Mouse (Mus musculus): ENCODE data around the gene Tgfb3. TPM values are rescaled to one million over a fixed set of nuclear protein-coding genes. Genes with fewer than 3 reads are reported as not detected.

Tgfb3 gene
- 12.1 and 13.3 TPM in 2 replicates for polyA plus RNA-seq (2016; fragmentation: Nextera tagmentation; extraction: Ambion mirVana)

DNA sequence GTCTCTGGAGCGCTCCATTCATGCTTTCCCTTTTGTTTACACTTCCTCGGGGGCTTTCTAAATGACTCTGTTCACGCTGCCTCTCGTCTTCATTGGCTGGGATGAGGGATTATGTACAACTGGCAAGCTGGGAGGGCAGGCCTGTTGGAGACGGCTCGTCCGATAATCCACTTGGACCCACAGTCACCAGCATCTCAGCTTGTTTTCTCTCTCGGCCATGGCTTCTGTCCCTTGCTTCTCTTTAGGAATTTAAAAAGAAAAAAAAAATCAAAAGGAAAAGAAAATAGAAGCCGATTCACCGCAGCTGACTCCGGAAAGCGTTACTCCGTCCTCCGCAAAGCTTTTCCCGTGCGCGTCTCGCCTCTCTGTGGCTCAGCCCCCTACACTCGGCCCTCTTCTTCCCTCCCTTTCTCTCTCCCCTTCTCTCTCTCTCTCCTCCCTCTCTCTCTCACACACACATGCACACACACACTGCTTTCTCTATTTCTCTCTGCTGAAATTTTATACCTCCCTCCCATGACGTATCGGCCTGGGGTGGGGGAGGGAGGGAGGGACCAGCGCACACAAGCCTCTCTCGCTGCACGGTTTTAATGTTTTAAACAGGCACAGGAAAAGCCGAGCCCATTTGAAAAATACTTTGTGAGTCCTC lies at the start of gene Tgfb3:
Gene Tgfb3, minus strand, starts transcription at position 489 of the 649 bp plus-strand sequence.
- Histone ChIP-seq H3K27me3 (replicated peaks) (no peaks in the 10 kb centered on the region), H3K4me1 (peaks cover 37% of the 10 kb centered on the region), H3K9ac (peak within 1 kb of the TSS; percentile 67), H3K27ac (no peak within 1 kb of the TSS; the same call in 1 of the 2 replicates), H3K4me3 (peak within 1 kb of the TSS; percentile 52), H3K36me3 (no peaks in the 10 kb centered on the region), H3K9me3 (no peaks in the 10 kb centered on the region), H3K4me2 (replicated peaks) (peak within 1 kb of the TSS; percentile 76)
- under 1% methylated on average over 25 of the region's 25 CpGs for WGBS
- ATAC-seq (ENCODE audit: low FRiP score, low read depth): peak; percentile 45

DNA sequence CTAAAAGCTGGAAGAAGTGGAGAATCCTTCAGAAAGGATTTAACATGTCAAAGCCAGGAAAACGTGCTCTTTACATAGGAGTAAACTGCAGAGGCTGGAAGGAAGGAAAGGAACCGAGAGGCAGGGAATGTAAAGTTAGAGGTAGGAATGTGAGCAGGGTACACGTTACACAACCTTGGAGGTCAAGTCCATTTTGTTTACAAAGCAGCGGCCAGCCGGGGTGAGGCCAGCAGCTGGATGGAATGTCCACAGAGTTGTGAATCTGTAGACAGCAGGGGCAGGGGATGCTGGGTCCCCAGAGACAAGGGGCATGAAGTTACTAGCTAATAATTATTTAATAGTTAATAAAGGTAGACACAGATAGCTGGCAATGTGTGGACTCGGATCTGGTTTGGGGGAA lies 49.3 kb upstream of the Tgfb3 start:
- Histone ChIP-seq H3K4me1 (no peaks in the 10 kb centered on the region), H3K27ac (no peak overlapping the region), H3K9ac (no peak overlapping the region), H3K9me3 (no peaks in the 10 kb centered on the region), H3K36me3 (no peaks in the 10 kb centered on the region), H3K27me3 (replicated peaks) (no peaks in the 10 kb centered on the region), H3K4me2 (replicated peaks) (no peak overlapping the region), H3K4me3 (no peak overlapping the region)
- 86% methylated on average over 6 of the region's 6 CpGs for WGBS
- ATAC-seq (ENCODE audit: low FRiP score, low read depth): no peak

DNA sequence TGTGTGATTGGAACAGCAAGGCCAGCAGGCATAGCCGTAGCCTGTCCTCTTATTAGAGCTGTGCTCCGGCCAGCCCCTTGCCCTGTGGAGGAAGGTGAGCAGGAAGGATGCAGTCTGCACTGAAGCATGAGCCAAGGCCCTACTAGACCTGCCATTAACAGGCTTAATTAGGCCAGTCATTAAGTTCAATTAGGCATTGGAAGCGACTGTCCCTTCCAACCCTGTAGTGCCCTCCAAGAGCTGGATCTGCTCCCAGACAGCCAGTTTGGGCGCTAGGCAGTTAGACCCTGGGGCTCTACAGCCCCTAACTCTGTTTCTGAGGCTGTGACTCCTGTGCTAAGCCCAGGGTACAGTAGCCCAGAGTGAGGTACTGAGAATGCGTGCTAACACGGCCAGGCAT lies 45.2 kb upstream of the Tgfb3 start:
- H3K36me3 ChIP-seq: no peaks in the 10 kb centered on the region
- H3K4me2 ChIP-seq (replicated peaks): no peak overlapping the region
- no peaks in the 10 kb centered on the region for H3K27me3 ChIP-seq (replicated peaks)
- no peak overlapping the region for H3K27ac ChIP-seq
- no peaks in the 10 kb centered on the region for H3K9me3 ChIP-seq
- no peak for ATAC-seq (ENCODE audit: low FRiP score, low read depth)
- H3K4me1 ChIP-seq: no peaks in the 10 kb centered on the region
- 80% methylated on average over 6 of the region's 6 CpGs for WGBS
- H3K4me3 ChIP-seq: no peak overlapping the region
- H3K9ac ChIP-seq: no peak overlapping the region

DNA sequence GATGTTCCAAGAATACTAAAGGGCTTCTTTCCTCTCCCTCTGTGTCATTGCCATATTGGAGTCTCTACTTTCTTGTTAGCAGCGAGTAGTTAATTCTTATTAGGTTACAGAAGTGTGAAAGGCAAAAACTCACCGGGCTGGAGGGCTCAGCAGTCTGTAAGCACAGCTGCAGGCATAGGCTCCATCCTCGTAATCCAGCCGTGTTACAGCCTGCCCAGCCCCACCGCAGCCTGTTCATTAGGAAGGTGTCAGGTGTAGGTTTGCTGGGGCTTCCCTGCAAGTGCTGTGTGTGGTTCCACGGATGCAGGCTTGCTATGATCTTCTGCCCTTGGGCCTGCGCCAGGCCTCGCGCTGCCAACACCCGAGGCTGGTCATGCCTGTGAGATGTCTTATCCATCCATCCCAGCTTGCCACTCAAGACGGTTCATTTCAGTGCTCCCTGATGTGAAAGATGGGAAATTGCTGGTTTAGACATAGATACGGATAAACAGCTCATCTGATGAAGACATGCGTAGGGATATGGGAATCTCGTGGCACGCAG lies 37.5 kb upstream of the Tgfb3 start:
- no peak for ATAC-seq (ENCODE audit: low FRiP score, low read depth)
- 87% methylated on average over 15 of the region's 15 CpGs for WGBS

DNA sequence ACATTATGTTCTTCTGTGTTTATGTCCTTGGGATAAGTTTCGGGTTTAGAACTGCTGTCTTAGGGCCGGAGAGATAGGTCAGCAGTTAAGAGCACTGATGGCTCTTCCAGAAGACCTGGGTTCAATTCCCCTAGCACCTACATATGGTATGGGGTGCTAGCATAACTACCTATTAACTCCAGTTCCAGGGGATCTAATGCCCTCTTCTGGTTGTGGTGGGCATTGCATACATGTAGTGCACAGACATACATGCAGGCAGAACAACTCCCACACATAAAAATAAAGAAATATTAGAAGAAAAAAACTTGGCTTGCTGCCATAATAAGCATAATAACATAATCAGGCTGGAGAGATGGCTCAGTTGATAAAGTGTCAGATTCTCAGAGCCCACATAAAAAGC lies 31.8 kb upstream of the Tgfb3 start:
- Histone ChIP-seq H3K9ac (no peak overlapping the region), H3K4me3 (no peak overlapping the region), H3K9me3 (no peaks in the 10 kb centered on the region), H3K4me1 (0 out of 2 replicates have a peak, but pooled peaks cover 3% of the 10 kb centered on the region), H3K27me3 (replicated peaks) (no peaks in the 10 kb centered on the region), H3K36me3 (0 out of 2 replicates have a peak, but pooled peaks cover 5% of the 10 kb centered on the region), H3K4me2 (replicated peaks) (no peak overlapping the region), H3K27ac (no peak overlapping the region)
- 93% methylated on average over 2 of the region's 2 CpGs for WGBS
- ATAC-seq (ENCODE audit: low FRiP score, low read depth): no peak

More for the DNA sequence above, 37.5 kb upstream of the Tgfb3 start:
- no peak overlapping the region for H3K9ac ChIP-seq
- no peaks in the 10 kb centered on the region for H3K9me3 ChIP-seq
- no peaks in the 10 kb centered on the region for H3K27me3 ChIP-seq (replicated peaks)
- no peak overlapping the region for H3K27ac ChIP-seq
- no peak overlapping the region for H3K4me2 ChIP-seq (replicated peaks)
- 0 out of 2 replicates have a peak, but pooled peaks cover 5% of the 10 kb centered on the region for H3K36me3 ChIP-seq
- H3K4me1 ChIP-seq: no peaks in the 10 kb centered on the region
- H3K4me3 ChIP-seq: no peak overlapping the region

- Histone ChIP-seq H3K36me3 (0 out of 2 replicates have a peak, but pooled peaks cover 5% of the 10 kb centered on the region), H3K4me3 (no peak overlapping the region), H3K27me3 (replicated peaks) (no peaks in the 10 kb centered on the region), H3K27ac (no peak overlapping the region), H3K9me3 (no peaks in the 10 kb centered on the region), H3K9ac (no peak overlapping the region), H3K4me1 (0 out of 2 replicates have a peak, but pooled peaks cover 3% of the 10 kb centered on the region), H3K4me2 (replicated peaks) (no peak overlapping the region)
- WGBS: 87% methylated on average over 4 of the region's 4 CpGs
- no peak for ATAC-seq (ENCODE audit: low FRiP score, low read depth)
Measured at GRCm38 (mm10) chr12:86109531-86109930, 30.7 kb upstream of the Tgfb3 start.

DNA sequence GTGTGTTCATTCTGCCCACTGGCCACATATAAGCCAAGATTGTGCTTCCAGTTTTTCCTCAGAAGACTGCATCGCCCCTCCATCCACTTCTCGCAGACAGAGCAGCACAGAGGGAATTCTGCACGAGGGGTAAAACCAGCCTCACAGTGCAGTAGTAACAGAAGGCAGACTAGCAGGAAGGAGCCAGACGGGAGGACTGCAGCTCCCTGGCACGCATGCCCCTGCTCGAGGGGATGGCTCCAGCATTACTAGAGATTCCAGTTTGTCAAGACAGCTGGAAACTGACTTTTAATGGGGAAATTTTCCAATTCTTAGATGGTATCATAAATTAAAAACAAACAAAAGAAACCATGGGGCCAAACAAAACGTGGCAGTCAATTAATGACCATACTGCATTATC lies 28.8 kb upstream of the Tgfb3 start:
- no peaks in the 10 kb centered on the region for H3K27me3 ChIP-seq (replicated peaks)
- no peak overlapping the region for H3K4me3 ChIP-seq
- H3K4me1 ChIP-seq: peaks cover 12% of the 10 kb centered on the region; the same call in 1 of the 2 replicates
- no peaks in the 10 kb centered on the region for H3K9me3 ChIP-seq
- H3K36me3 ChIP-seq: 0 out of 2 replicates have a peak, but pooled peaks cover 5% of the 10 kb centered on the region
- no peak for ATAC-seq (ENCODE audit: low FRiP score, low read depth)
- H3K27ac ChIP-seq: no peak overlapping the region
- no peak overlapping the region for H3K4me2 ChIP-seq (replicated peaks)
- 79% methylated on average over 7 of the region's 7 CpGs for WGBS
- no peak overlapping the region for H3K9ac ChIP-seq

DNA sequence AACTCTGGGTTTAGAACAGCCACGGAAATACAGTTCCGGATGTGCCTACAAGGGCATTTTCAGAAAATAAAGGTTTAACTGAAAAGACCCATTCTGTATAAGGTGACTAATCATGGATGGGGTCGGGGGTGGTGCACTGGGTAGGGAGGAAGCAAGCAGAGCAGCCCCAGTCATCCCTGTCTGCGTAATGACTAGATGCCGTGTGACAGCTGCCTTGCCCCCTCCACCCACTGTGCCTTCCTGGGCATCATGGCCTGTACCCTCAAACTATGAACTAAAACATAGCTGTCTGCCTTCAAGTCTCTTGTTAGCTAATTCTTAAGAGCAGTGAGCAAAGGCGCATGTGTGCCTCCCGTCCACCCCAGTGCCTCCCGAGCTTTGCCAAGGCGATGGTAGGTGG lies 27.2 kb upstream of the Tgfb3 start:
- Histone ChIP-seq H3K9me3 (no peaks in the 10 kb centered on the region), H3K9ac (no peak overlapping the region), H3K27ac (no peak overlapping the region), H3K27me3 (replicated peaks) (no peaks in the 10 kb centered on the region), H3K4me2 (replicated peaks) (no peak overlapping the region), H3K4me1 (peaks cover 15% of the 10 kb centered on the region), H3K4me3 (no peak overlapping the region), H3K36me3 (no peaks in the 10 kb centered on the region)
- ATAC-seq (ENCODE audit: low FRiP score, low read depth): no peak
- WGBS: 94% methylated on average over 9 of the region's 9 CpGs

DNA sequence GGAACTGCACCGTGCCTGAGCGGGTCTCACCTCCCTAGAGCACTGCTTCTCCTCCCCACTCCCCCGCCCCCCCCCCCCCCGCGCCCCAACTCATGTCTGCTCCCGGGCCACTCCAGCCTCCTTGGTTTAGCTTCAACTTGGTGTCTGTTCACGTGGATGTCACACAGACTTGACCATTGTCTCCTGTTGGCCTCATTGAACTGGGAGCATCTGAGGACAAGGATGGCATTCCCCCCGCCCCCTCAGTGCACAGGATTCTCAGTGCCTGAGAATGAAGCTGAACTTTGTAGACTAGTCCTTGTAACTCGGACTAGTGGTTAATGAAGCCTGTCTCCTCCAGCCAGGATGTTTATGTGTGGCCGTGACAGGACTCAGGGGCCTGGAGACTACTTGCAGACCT lies 26.7 kb upstream of the Tgfb3 start:
- Histone ChIP-seq H3K9ac (no peak overlapping the region), H3K4me1 (peaks cover 15% of the 10 kb centered on the region), H3K27me3 (replicated peaks) (no peaks in the 10 kb centered on the region), H3K4me3 (no peak overlapping the region), H3K27ac (no peak overlapping the region), H3K36me3 (no peaks in the 10 kb centered on the region), H3K9me3 (no peaks in the 10 kb centered on the region), H3K4me2 (replicated peaks) (no peak overlapping the region)
- 73% methylated on average over 10 of the region's 10 CpGs for WGBS
- no peak for ATAC-seq (ENCODE audit: low FRiP score, low read depth)

- H3K9me3 ChIP-seq: no peaks in the 10 kb centered on the region
- H3K4me3 ChIP-seq: no peak overlapping the region
- WGBS: 87% methylated on average over 11 of the region's 11 CpGs
- H3K27me3 ChIP-seq (replicated peaks): no peaks in the 10 kb centered on the region
- H3K36me3 ChIP-seq: peaks cover 4% of the 10 kb centered on the region; the same call in 1 of the 2 replicates
- H3K4me1 ChIP-seq: peaks cover 15% of the 10 kb centered on the region
- no peak overlapping the region for H3K27ac ChIP-seq
- ATAC-seq (ENCODE audit: low FRiP score, low read depth): peak; percentile 9; the same call in 1 of the 2 replicates
- no peak overlapping the region for H3K4me2 ChIP-seq (replicated peaks)
- no peak overlapping the region for H3K9ac ChIP-seq
Measured at GRCm38 (mm10) chr12:86104297-86104696, 25.5 kb upstream of the Tgfb3 start.

GRCm38 (mm10) chr12:86103852-86104251 lies 25.0 kb upstream of the Tgfb3 start:
- WGBS: 59% methylated on average over 8 of the region's 8 CpGs
- H3K9ac ChIP-seq: no peak overlapping the region
- no peaks in the 10 kb centered on the region for H3K27me3 ChIP-seq (replicated peaks)
- H3K27ac ChIP-seq: no peak overlapping the region
- peaks cover 15% of the 10 kb centered on the region for H3K4me1 ChIP-seq
- no peak for ATAC-seq (ENCODE audit: low FRiP score, low read depth)
- H3K36me3 ChIP-seq: peaks cover 4% of the 10 kb centered on the region; the same call in 1 of the 2 replicates
- no peaks in the 10 kb centered on the region for H3K9me3 ChIP-seq
- no peak overlapping the region for H3K4me2 ChIP-seq (replicated peaks)
- H3K4me3 ChIP-seq: no peak overlapping the region

DNA sequence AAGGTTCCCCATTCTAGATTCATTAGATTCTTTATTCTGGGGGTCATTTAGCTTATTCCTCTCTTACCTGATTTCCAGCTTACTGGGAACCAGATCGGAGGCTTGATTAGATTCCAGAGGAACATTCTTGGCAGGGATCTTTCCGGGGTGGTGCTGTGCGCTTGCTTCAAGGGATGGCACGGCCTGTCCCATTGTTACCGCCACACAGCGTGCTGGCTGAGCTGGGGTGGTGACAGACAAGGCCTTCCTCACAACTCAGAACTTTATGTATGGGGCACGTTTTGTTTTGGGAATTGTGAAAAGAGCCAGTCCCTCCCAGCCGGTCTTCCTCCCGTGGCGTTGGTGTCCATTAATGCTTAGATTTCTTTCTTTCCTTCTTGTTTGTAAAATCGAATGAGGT lies 24.6 kb upstream of the Tgfb3 start:
- ATAC-seq (ENCODE audit: low FRiP score, low read depth): no peak
- Histone ChIP-seq H3K27ac (no peak overlapping the region), H3K27me3 (replicated peaks) (no peaks in the 10 kb centered on the region), H3K4me3 (no peak overlapping the region), H3K9ac (no peak overlapping the region), H3K36me3 (peaks cover 4% of the 10 kb centered on the region; the same call in 1 of the 2 replicates), H3K4me1 (peaks cover 15% of the 10 kb centered on the region), H3K4me2 (replicated peaks) (no peak overlapping the region), H3K9me3 (no peaks in the 10 kb centered on the region)
- WGBS: 54% methylated on average over 11 of the region's 11 CpGs

Measured in neural tube, embryonic 12.5 days (tissue).